Mouse (Mus musculus) limb, embryonic 14.5 days (tissue): ENCODE results near the gene Fgfr2. TPM values are rescaled to one million over a fixed set of nuclear protein-coding genes. Genes with fewer than 3 reads are reported as not detected.

Experiments
- ATAC-seq: fragments of 200-750 bp; cut with Nextera tagmentation; 2 replicates; pipeline ENCODE4 v1.8.0; 2017; ENCODE audit warnings: low read depth, moderate number of reproducible peaks, moderate TSS enrichment; ENCODE audit not compliant: low FRiP score
- DNase-seq: peaks from one replicate; pipeline ENCODE4 v3.0.0-alpha.2; 2015; ENCODE audit warnings: low spot score
- H3K27ac ChIP-seq: fragments of 300-500 bp; sonication (generic); replicated peaks from 2 replicates; pipeline ENCODE4 v1.5.1; 2014; ENCODE audit warnings: low read depth, mild to moderate bottlenecking, low read length, moderate library complexity, mixed read lengths
- H3K27me3 ChIP-seq: fragments of 300-500 bp; sonication (generic); 2 replicates; pipeline ENCODE4 v1.6.1; 2014; ENCODE audit warnings: low read length, mixed read lengths; ENCODE audit not compliant: control insufficient read depth, insufficient read depth
- H3K36me3 ChIP-seq: fragments of 300-500 bp; sonication (generic); 2 replicates; pipeline ENCODE4 v1.6.1; 2014; ENCODE audit warnings: mild to moderate bottlenecking, low read length, moderate library complexity, mixed read lengths; ENCODE audit not compliant: control insufficient read depth, insufficient read depth
- H3K4me1 ChIP-seq: fragments of 300-500 bp; sonication (generic); 2 replicates; pipeline ENCODE4 v1.6.1; 2014; ENCODE audit warnings: antibody characterized with exemption, low read length, mixed read lengths; ENCODE audit not compliant: control insufficient read depth, insufficient read depth
- H3K4me2 ChIP-seq: fragments of 300-500 bp; sonication (generic); replicated peaks from 2 replicates; pipeline ENCODE4 v1.6.1; 2014; ENCODE audit warnings: low read depth, mild to moderate bottlenecking, low read length, moderate library complexity; ENCODE audit not compliant: severe bottlenecking
- H3K4me3 ChIP-seq: fragments of 300-500 bp; sonication (generic); replicated peaks from 2 replicates; pipeline ENCODE4 v1.5.1; 2014; ENCODE audit warnings: low read length
- H3K9ac ChIP-seq: fragments of 300-500 bp; sonication (generic); 2 replicates; pipeline ENCODE4 v1.6.1; 2014; ENCODE audit warnings: mild to moderate bottlenecking, low read depth, low read length, moderate library complexity; ENCODE audit not compliant: severe bottlenecking
- H3K9me3 ChIP-seq: fragments of 300-500 bp; sonication (generic); 2 replicates; pipeline ENCODE4 v1.6.1; 2016; ENCODE audit warnings: low read length; ENCODE audit not compliant: control insufficient read depth
- POLR2A ChIP-seq: fragments of 200-500 bp; IDR thresholded peaks from 2 replicates; pipeline ENCODE4 v1.8.0; 2012; ENCODE audit warnings: inconsistent platforms, mild to moderate bottlenecking, moderate library complexity, borderline replicate concordance; ENCODE audit not compliant: insufficient read depth, insufficient read length; ENCODE audit errors: extremely low read depth
- WGBS: fragments of 180-500 bp; shearing (Covaris S2); extraction: QIAGEN DNeasy Blood & Tissue Kit; methylation state at CpG from one replicate; pipeline ENCODE4 v1.1.7; 2014; 5-methylcytosine and 5-hydroxymethylcytosine counted together
- polyA plus RNA-seq, 2 experiments: library from polyadenylated mRNA; depleted of rRNA in 1 of 2; stranded (reverse) in 1 of 2; unstranded in 1 of 2; fragments of >200 nt; fragmentation: Nextera tagmentation in 1 of 2; extraction: Ambion mirVana in 1 of 2; gene quantifications; 2 replicates each; pipeline versions ENCODE4 v1.2.1 to v1.2.3; 2012 to 2014

Fgfr2 gene
- polyA plus RNA-seq, 2 experiments: 131 to 133 TPM

GRCm38 (mm10) chr7:132429324-132429723, 693.8 kb downstream of the Fgfr2 start:
- no peaks in the 10 kb centered on the region for H3K9me3 ChIP-seq
- H3K27me3 ChIP-seq: no peaks in the 10 kb centered on the region
- no peaks in the 10 kb centered on the region for H3K36me3 ChIP-seq
- no peak for TF ChIP-seq POLR2A
- H3K9ac ChIP-seq: no peak overlapping the region
- no peak overlapping the region for H3K4me2 ChIP-seq
- 63% methylated on average over 4 of the region's 4 CpGs for WGBS
- no peaks in the 10 kb centered on the region for H3K4me1 ChIP-seq
- ATAC-seq (no peak), DNase-seq (no peak)
- no peak overlapping the region for H3K4me3 ChIP-seq
- H3K27ac ChIP-seq: no peak overlapping the region

GRCm38 (mm10) chr7:132428308-132428707, 694.8 kb downstream of the Fgfr2 start:
- no peak for ATAC-seq
- no peak for TF ChIP-seq POLR2A

GRCm38 (mm10) chr7:132426069-132426468, 697.1 kb downstream of the Fgfr2 start:
- Histone ChIP-seq H3K4me1 (no peaks in the 10 kb centered on the region), H3K36me3 (no peaks in the 10 kb centered on the region), H3K4me2 (no peak overlapping the region), H3K9me3 (no peaks in the 10 kb centered on the region), H3K9ac (no peak overlapping the region), H3K4me3 (no peak overlapping the region), H3K27me3 (no peaks in the 10 kb centered on the region), H3K27ac (no peak overlapping the region)
- DNase-seq: no peak
- 64% methylated on average over 5 of the region's 5 CpGs for WGBS
- TF ChIP-seq POLR2A: no peak
- ATAC-seq: no peak

More at GRCm38 (mm10) chr7:132428308-132428707, 694.8 kb downstream of the Fgfr2 start:
- H3K36me3 ChIP-seq: no peaks in the 10 kb centered on the region
- H3K9ac ChIP-seq: no peak overlapping the region
- H3K4me2 ChIP-seq: no peak overlapping the region
- no peaks in the 10 kb centered on the region for H3K27me3 ChIP-seq
- no peaks in the 10 kb centered on the region for H3K9me3 ChIP-seq
- H3K27ac ChIP-seq: no peak overlapping the region
- no peak overlapping the region for H3K4me3 ChIP-seq
- WGBS: 96% methylated on average over 4 of the region's 4 CpGs
- no peak for DNase-seq
- H3K4me1 ChIP-seq: no peaks in the 10 kb centered on the region

GRCm38 (mm10) chr7:132425364-132425999, 697.7 kb downstream of the Fgfr2 start:
- H3K9me3 ChIP-seq: no peaks in the 10 kb centered on the region
- no peaks in the 10 kb centered on the region for H3K36me3 ChIP-seq
- ATAC-seq: no peak
- no peak overlapping the region for H3K9ac ChIP-seq
- WGBS: 64% methylated on average over 11 of the region's 11 CpGs
- no peaks in the 10 kb centered on the region for H3K4me1 ChIP-seq
- no peak overlapping the region for H3K4me2 ChIP-seq
- H3K4me3 ChIP-seq: no peak overlapping the region
- TF ChIP-seq POLR2A: no peak
- no peak for DNase-seq
- H3K27me3 ChIP-seq: no peaks in the 10 kb centered on the region
- H3K27ac ChIP-seq: no peak overlapping the region

GRCm38 (mm10) chr7:132423570-132423969, 699.6 kb downstream of the Fgfr2 start:
- ATAC-seq: no peak
- TF ChIP-seq POLR2A: no peak
- WGBS: 75% methylated on average over 5 of the region's 5 CpGs
- H3K4me3 ChIP-seq: no peak overlapping the region
- H3K9me3 ChIP-seq: no peaks in the 10 kb centered on the region
- H3K36me3 ChIP-seq: no peaks in the 10 kb centered on the region
- DNase-seq: no peak
- no peak overlapping the region for H3K4me2 ChIP-seq
- H3K4me1 ChIP-seq: no peaks in the 10 kb centered on the region
- H3K9ac ChIP-seq: no peak overlapping the region
- H3K27ac ChIP-seq: no peak overlapping the region
- no peaks in the 10 kb centered on the region for H3K27me3 ChIP-seq
